Mouse (Mus musculus) CD4-positive, CD25-positive, alpha-beta regulatory T cell, adult 9 weeks (primary cell): ENCODE data around the gene Zfp169. TPM values are rescaled to one million over a fixed set of nuclear protein-coding genes. Genes with fewer than 3 reads are reported as not detected.

Experiments used
- polyA plus RNA-seq: library from polyadenylated mRNA; unstranded; fragments of 100-300 nt; shearing (Covaris generic); gene quantifications from one replicate; pipeline ENCODE4 v1.2.1, GENCODE M21; 2017

Gene Zfp169
- 17.8 TPM for polyA plus RNA-seq

DNA sequence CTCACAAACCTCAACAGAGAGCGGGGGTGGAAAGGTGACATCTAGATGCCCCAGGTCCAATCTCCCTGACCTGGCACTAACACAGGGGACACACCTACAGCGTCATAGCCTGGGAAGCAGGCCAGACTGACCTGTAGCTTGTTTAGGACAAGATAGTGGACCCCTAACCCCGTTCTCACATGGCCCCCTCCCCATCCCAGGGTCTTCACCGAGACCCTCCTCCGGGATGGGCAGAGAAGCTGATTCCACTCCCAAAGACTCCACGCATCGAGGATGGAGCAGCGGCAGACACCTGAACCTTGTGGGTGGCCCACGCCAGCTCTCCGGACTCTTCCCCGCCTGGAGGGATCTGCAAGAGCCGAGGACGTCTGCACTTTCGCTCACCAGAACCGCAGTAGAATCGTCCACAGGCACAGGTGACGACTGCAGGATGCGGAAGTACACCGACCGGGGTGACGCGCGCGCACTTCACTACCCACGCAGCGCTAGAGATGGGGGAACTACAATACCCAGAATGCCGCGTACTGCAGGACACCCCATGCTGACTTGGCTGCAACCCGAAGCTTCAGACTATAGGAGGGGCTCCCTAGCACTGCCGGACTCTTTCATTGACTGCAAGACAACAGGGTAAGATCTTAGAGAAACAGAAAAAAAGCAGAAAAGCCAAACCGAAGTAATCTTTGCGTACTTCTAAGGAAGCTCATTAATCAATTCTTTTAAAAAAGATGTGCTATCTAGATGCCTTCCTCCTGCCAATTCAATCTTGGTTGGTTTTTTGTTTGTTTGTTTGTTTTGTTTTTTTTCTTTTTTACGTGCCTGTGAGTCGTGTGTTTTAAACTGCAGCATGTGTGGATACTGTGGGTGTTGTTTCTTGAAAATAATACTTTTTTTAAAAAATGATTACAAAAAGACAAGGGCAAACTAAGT lies at the start of gene Zfp169, which contains the start of gene A830005F24Rik:
Zfp169 (minus strand) TSS at position 449 of the 927 bp plus-strand sequence.
A830005F24Rik (plus strand) TSS at position 568 of the 927 bp plus-strand sequence.

Other genes starting within 250 kb of the Zfp169 start
- gene A830005F24Rik, start 119 bp upstream of the Zfp169 start, polyA plus RNA-seq: 2.1 TPM
- gene Ptpdc1, start 112.2 kb upstream of the Zfp169 start, polyA plus RNA-seq: 0.58 TPM
- not detected for gene Barx1, start 149.5 kb upstream of the Zfp169 start, polyA plus RNA-seq